Mouse (Mus musculus) liver, postnatal 0 days (tissue): ENCODE data around the gene Rpap2. TPM values are rescaled to one million over a fixed set of nuclear protein-coding genes. Genes with fewer than 3 reads are reported as not detected.

Experiments used
- ATAC-seq: fragments of 200-750 bp; cut with Nextera tagmentation; 2 replicates; pipeline ENCODE4 v1.8.0; 2017; ENCODE audit warnings: mild to moderate bottlenecking, moderate library complexity
- DNase-seq: peaks from one replicate; pipeline ENCODE4 v3.0.0-alpha.2; 2016
- H3K27ac ChIP-seq: fragments of 300-500 bp; sonication (generic); 2 replicates; pipeline ENCODE4 v1.5.1; 2014; ENCODE audit warnings: antibody characterized with exemption, moderate library complexity, mild to moderate bottlenecking, low read depth
- H3K27me3 ChIP-seq: fragments of 300-500 bp; sonication (generic); 2 replicates; pipeline ENCODE4 v1.6.1; 2014; ENCODE audit warnings: low read length, control low read depth, mixed read lengths; ENCODE audit not compliant: insufficient read depth
- H3K36me3 ChIP-seq: fragments of 300-500 bp; sonication (generic); replicated peaks from 2 replicates; pipeline ENCODE4 v1.6.1; 2014; ENCODE audit warnings: mild to moderate bottlenecking, control low read depth, low read length, moderate library complexity, mixed read lengths; ENCODE audit not compliant: insufficient read depth
- H3K4me1 ChIP-seq: fragments of 300-500 bp; sonication (generic); 2 replicates; pipeline ENCODE4 v1.6.1; 2014; ENCODE audit warnings: antibody characterized with exemption, mild to moderate bottlenecking, control low read depth; ENCODE audit not compliant: insufficient read depth
- H3K4me2 ChIP-seq: fragments of 300-500 bp; sonication (generic); 2 replicates; pipeline ENCODE4 v1.6.1; 2014; ENCODE audit warnings: low read depth, mild to moderate bottlenecking, low read length, moderate library complexity, mixed read lengths
- H3K4me3 ChIP-seq: fragments of 300-500 bp; sonication (generic); 2 replicates; pipeline ENCODE4 v1.5.1; 2014; ENCODE audit warnings: low read depth, low read length
- H3K9ac ChIP-seq: fragments of 300-500 bp; sonication (generic); replicated peaks from 2 replicates; pipeline ENCODE4 v1.6.1; 2014; ENCODE audit warnings: mild to moderate bottlenecking, moderate library complexity
- H3K9me3 ChIP-seq: fragments of 300-500 bp; sonication (generic); 2 replicates; pipeline ENCODE4 v1.6.1; 2016; ENCODE audit warnings: mild to moderate bottlenecking, control low read depth, low read length, mixed read lengths
- CTCF ChIP-seq: sonication (generic); IDR thresholded peaks from 2 replicates; pipeline ENCODE4 v1.5.1; 2016; ENCODE audit warnings: antibody characterized with exemption, low read depth
- EP300 ChIP-seq: IDR thresholded peaks from 2 replicates; pipeline ENCODE4 v1.6.1; 2016; ENCODE audit warnings: antibody characterized with exemption, low read depth, mild to moderate bottlenecking
- WGBS: fragments of 180-500 bp; shearing (Covaris S2); extraction: QIAGEN DNeasy Blood & Tissue Kit; methylation state at CpG from one replicate; pipeline ENCODE4 v1.1.7; 2014; ENCODE audit not compliant: insufficient replicate concordance; 5-methylcytosine and 5-hydroxymethylcytosine counted together
- polyA plus RNA-seq: library from polyadenylated mRNA; unstranded; fragments of >200 nt; fragmentation: Nextera tagmentation; extraction: Ambion mirVana; gene quantifications from 2 replicates; pipeline ENCODE4 v1.2.1, GENCODE M21; 2015

Rpap2 gene
- polyA plus RNA-seq, 1 experiment from 2014 or later, result 5.5 TPM

GRCm38 (mm10) chr5:107652055-107652660 is 55.0 kb downstream of the Rpap2 start:
- Histone ChIP-seq H3K9ac (no peak overlapping the region), H3K4me3 (no peak overlapping the region), H3K27me3 (no peaks in the 10 kb centered on the region), H3K36me3 (no peaks in the 10 kb centered on the region), H3K9me3 (no peaks in the 10 kb centered on the region), H3K4me2 (no peak overlapping the region), H3K27ac (no peak overlapping the region), H3K4me1 (no peaks in the 10 kb centered on the region)
- TF ChIP-seq CTCF, result no peak
- TF ChIP-seq EP300, result no peak
- ATAC-seq (no peak), DNase-seq (no peak)
- WGBS, result 67% methylated on average over 4 of the region's 4 CpGs

DNA sequence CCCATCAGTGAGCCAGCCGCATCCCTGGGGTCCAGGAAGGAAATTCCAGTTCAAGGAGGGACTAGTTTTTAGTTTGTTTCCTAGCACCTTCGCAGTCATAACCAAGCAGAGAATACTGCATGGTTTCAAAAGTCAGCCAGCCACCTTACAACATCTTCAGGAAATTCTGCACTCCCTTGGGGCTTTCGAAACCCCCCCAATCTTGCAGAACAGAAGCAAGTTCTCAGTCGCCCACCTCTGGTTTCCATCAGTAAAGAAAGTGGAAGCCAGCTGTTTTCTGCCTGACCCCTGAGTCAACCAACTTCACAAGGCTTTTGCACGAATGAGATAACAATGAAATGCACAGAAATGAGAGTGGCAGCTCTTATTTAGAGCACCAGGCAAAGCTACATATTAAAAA is 81.2 kb downstream of the Rpap2 start:
- H3K4me2 ChIP-seq, result peak overlapping the region; percentile 9; the same call in 1 of the 2 replicates
- H3K9ac ChIP-seq, result no peak overlapping the region
- H3K27ac ChIP-seq, result no peak overlapping the region
- peaks cover 4% of the 10 kb centered on the region; the same call in 1 of the 2 replicates for H3K4me1 ChIP-seq
- no peak for DNase-seq
- no peaks in the 10 kb centered on the region for H3K9me3 ChIP-seq
- no peaks in the 10 kb centered on the region for H3K36me3 ChIP-seq
- ATAC-seq, result no peak
- TF ChIP-seq CTCF (no peak), EP300 (no peak)
- no peak overlapping the region for H3K4me3 ChIP-seq
- WGBS, result 41% methylated on average over 5 of the region's 5 CpGs
- no peaks in the 10 kb centered on the region for H3K27me3 ChIP-seq

GRCm38 (mm10) chr5:107681300-107681699 is 84.1 kb downstream of the Rpap2 start:
- no peak for ATAC-seq
- Histone ChIP-seq H3K4me1 (peaks cover 4% of the 10 kb centered on the region; the same call in 1 of the 2 replicates), H3K4me2 (no peak overlapping the region), H3K9me3 (no peaks in the 10 kb centered on the region), H3K27me3 (no peaks in the 10 kb centered on the region), H3K4me3 (no peak overlapping the region), H3K9ac (no peak overlapping the region), H3K27ac (no peak overlapping the region), H3K36me3 (no peaks in the 10 kb centered on the region)
- TF ChIP-seq CTCF (no peak), EP300 (no peak)
- no peak for DNase-seq
- WGBS, result 65% methylated on average over 5 of the region's 5 CpGs

DNA sequence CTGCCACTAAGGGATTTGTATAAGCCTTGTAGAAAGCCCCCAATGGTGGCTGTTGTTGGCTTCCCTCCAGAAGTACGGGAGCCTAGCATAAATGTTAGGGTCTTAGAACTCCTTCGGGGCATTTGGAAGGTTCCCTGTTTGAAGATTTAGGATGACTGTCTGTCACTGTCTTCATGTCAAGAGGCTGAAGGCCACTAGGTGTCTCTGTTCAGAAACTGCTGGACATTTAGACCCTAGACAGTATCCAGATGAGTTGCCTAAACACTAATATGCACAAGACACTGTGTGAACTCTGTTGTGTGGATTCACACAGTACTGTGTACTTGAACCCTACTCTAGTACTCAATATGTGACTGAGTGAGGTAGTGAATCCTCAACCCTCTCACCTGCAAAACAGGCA is 87.2 kb downstream of the Rpap2 start:
- 43% methylated on average over 2 of the region's 2 CpGs for WGBS
- Histone ChIP-seq H3K27ac (no peak overlapping the region), H3K27me3 (0 out of 2 replicates have a peak, but pooled peaks cover 3% of the 10 kb centered on the region), H3K9ac (no peak overlapping the region), H3K36me3 (no peaks in the 10 kb centered on the region), H3K9me3 (no peaks in the 10 kb centered on the region), H3K4me2 (no peak overlapping the region), H3K4me1 (peaks cover 6% of the 10 kb centered on the region; the same call in 1 of the 2 replicates), H3K4me3 (no peak overlapping the region)
- ATAC-seq (no peak), DNase-seq (no peak)
- no peak for TF ChIP-seq EP300
- TF ChIP-seq CTCF, result peak; percentile 60

GRCm38 (mm10) chr5:107687161-107687560 is 90.0 kb downstream of the Rpap2 start:
- no peaks in the 10 kb centered on the region for H3K9me3 ChIP-seq
- H3K4me2 ChIP-seq, result no peak overlapping the region
- H3K36me3 ChIP-seq, result no peaks in the 10 kb centered on the region
- H3K4me3 ChIP-seq, result no peak overlapping the region
- H3K4me1 ChIP-seq, result 0 out of 2 replicates have a peak, but pooled peaks cover 2% of the 10 kb centered on the region
- 0 out of 2 replicates have a peak, but pooled peaks cover 5% of the 10 kb centered on the region for H3K27me3 ChIP-seq
- 87% methylated on average over 5 of the region's 5 CpGs for WGBS
- H3K9ac ChIP-seq, result no peak overlapping the region
- no peak for TF ChIP-seq EP300
- no peak for TF ChIP-seq CTCF
- ATAC-seq (no peak), DNase-seq (no peak)
- no peak overlapping the region for H3K27ac ChIP-seq

GRCm38 (mm10) chr5:107687592-107688498 is 90.7 kb downstream of the Rpap2 start:
- H3K9ac ChIP-seq, result peak overlapping the region; percentile 56
- ATAC-seq (peak; percentile 94), DNase-seq (peak; percentile 89)
- H3K27me3 ChIP-seq, result 0 out of 2 replicates have a peak, but pooled peaks cover 5% of the 10 kb centered on the region
- H3K9me3 ChIP-seq, result no peaks in the 10 kb centered on the region
- WGBS, result 12% methylated on average over 43 of the region's 46 CpGs
- H3K27ac ChIP-seq, result peak overlapping the region; percentile 64
- 0 out of 2 replicates have a peak, but pooled peaks cover 2% of the 10 kb centered on the region for H3K4me1 ChIP-seq
- H3K4me3 ChIP-seq, result peak overlapping the region; percentile 60
- H3K36me3 ChIP-seq, result no peaks in the 10 kb centered on the region
- H3K4me2 ChIP-seq, result peak overlapping the region; percentile 80
- TF ChIP-seq EP300 (no peak), CTCF (no peak)
